Comparison of ENCODE assay signal across 9 mouse cellular contexts in the genomic region with DNA sequence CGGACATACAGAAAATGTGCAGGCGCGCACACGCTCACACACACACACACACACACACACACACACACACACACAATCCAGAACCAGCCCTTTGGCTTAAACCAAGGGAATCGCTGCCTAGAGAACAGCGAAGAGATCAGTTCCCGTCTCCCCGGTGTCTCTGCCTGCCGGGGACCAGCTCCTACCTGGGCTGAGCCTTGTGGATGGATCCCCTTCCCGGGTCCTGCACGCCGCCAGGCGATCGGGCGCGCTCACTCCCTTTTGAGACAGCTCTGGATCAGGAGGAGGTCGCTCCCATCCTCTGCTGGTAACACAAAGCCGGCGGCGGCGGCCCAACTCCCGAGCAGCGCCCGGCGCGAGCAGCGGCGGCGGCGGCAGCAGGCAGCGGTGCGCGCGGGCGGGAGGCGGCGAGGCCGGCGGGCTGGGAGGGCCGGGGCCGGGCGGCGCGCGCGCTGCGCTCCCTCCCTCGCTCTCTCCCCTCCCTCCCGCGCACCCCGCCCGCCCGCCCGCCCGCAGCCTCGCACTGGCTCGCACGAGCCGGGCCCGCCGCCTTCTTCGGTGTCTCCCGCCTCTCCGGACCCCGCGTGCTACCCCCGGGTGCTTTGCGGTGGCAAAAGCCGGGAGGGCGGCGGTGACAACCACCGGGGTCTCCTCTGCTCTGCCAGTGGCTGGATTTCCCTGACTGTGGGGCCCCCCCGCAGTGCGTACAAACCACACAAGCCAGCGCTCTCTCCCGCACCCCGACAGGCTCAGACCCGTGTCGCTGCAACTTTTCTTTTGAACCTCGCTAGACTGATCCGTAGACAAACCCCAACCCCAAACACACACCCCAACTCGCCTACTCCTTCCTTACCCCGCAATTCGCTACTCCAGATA.
DNase-seq lines count a peak whose midpoint lies in the region; ATAC-seq and TF ChIP-seq lines count a peak whose summit lies in the region.
"Had no signal": no experiment of that assay in that cellular context is flagged by ENCODE, and none has a peak within 500 bp of the region (broad histone marks: within the 10 kb centered on the region; RNA-seq: fewer than 3 reads in every experiment).

No protein-coding gene starts in this region.

- H3K4me1 ChIP-seq in ES-Bruce4 (ENCODE audit: control insufficient read depth, insufficient read depth, low read length): no peaks in the 10 kb centered on the region
- H3K4me1 ChIP-seq in forebrain, embryonic 15.5 days: peaks cover 33% of the 10 kb centered on the region
- H3K4me1 ChIP-seq in liver, embryonic 16.5 days (ENCODE audit: control insufficient read depth, low read depth, low read length): no peaks in the 10 kb centered on the region
- H3K4me1 ChIP-seq in neural tube, embryonic 15.5 days: peaks cover 45% of the 10 kb centered on the region

- TF ChIP-seq POLR2A in ES-Bruce4 (IDR thresholded peaks at IDR 0.05; ENCODE audit: insufficient read depth, low read length): no peak

- peak; percentile 59 for DNase-seq in cerebellum, adult 11 months
- DNase-seq in heart, postnatal 10 days: peak; percentile 70 to 72
- peak; percentile 50 to 59 for DNase-seq in layer of hippocampus, adult 18-20 months (ENCODE audit: low spot score in 2 of 2)
- DNase-seq in urinary bladder, adult 2 months (ENCODE audit: low spot score): peak; percentile 64

- ATAC-seq in forebrain, embryonic 15.5 days (replicated peaks): peak; percentile 81
- ATAC-seq in liver, embryonic 16.5 days (ENCODE audit: low read depth): peak; percentile 65
- peak; percentile 82 for ATAC-seq in neural tube, embryonic 15.5 days (ENCODE audit: low FRiP score)
- ATAC-seq: Patski had no signal

- peak overlapping the region; percentile 96 for H3K4me3 ChIP-seq in ES-Bruce4 (ENCODE audit: low read depth, low read length)
- H3K4me3 ChIP-seq in forebrain, embryonic 15.5 days: peak overlapping the region; percentile 76
- peak overlapping the region; percentile 63 for H3K4me3 ChIP-seq in liver, embryonic 16.5 days (ENCODE audit: low read depth, low read length)
- peak overlapping the region; percentile 67 for H3K4me3 ChIP-seq in neural tube, embryonic 15.5 days (replicated peaks)

- intact Hi-C loops in heart, postnatal 10 days (cut with DNase I): loop anchor here (10.0 kb wide), 2 partner anchors 115 to 1185 kb away; no protein-coding TSS in a partner anchor

- H3K27ac ChIP-seq in ES-Bruce4 (ENCODE audit: insufficient read depth, low read length): no peak overlapping the region
- H3K27ac ChIP-seq in forebrain, embryonic 15.5 days (replicated peaks): peak overlapping the region; percentile 97
- H3K27ac ChIP-seq in liver, embryonic 16.5 days (ENCODE audit: low read length): peak overlapping the region; percentile 29; the same call in 1 of the 2 replicates
- H3K27ac ChIP-seq in neural tube, embryonic 15.5 days (replicated peaks): peak overlapping the region; percentile 98

- under 1% methylated on average over 77 of the region's 84 CpGs for WGBS in forebrain, embryonic 15.5 days
- WGBS in liver, embryonic 16.5 days (ENCODE audit: insufficient replicate concordance): under 1% methylated on average over 52 of the region's 84 CpGs
- under 1% methylated on average over 55 of the region's 84 CpGs for WGBS in neural tube, embryonic 15.5 days

- no peaks in the 10 kb centered on the region for H3K36me3 ChIP-seq in ES-Bruce4 (ENCODE audit: control insufficient read depth, insufficient read depth, low read length, poor library complexity, severe bottlenecking)
- H3K36me3 ChIP-seq in forebrain, embryonic 15.5 days: no peaks in the 10 kb centered on the region
- no peaks in the 10 kb centered on the region for H3K36me3 ChIP-seq in liver, embryonic 16.5 days (ENCODE audit: control insufficient read depth, insufficient read depth)
- no peaks in the 10 kb centered on the region for H3K36me3 ChIP-seq in neural tube, embryonic 15.5 days

- H3K9me3 ChIP-seq in ES-Bruce4 (replicated peaks; ENCODE audit: control insufficient read depth, insufficient read depth, low read length, poor library complexity, severe bottlenecking): no peaks in the 10 kb centered on the region
- no peaks in the 10 kb centered on the region for H3K9me3 ChIP-seq in forebrain, embryonic 15.5 days
- H3K9me3 ChIP-seq in liver, embryonic 16.5 days (replicated peaks; ENCODE audit: control insufficient read depth, low read length): no peaks in the 10 kb centered on the region
- no peaks in the 10 kb centered on the region for H3K9me3 ChIP-seq in neural tube, embryonic 15.5 days (replicated peaks)

- peak overlapping the region; percentile 76 for H3K9ac ChIP-seq in ES-Bruce4 (ENCODE audit: low read depth, poor library complexity, severe bottlenecking)
- peak overlapping the region; percentile 93 for H3K9ac ChIP-seq in forebrain, embryonic 15.5 days (replicated peaks)
- H3K9ac ChIP-seq in liver, embryonic 16.5 days (ENCODE audit: low read depth, low read length): peak overlapping the region; percentile 50
- H3K9ac ChIP-seq in neural tube, embryonic 15.5 days (replicated peaks): peak overlapping the region; percentile 93

- H3K27me3 ChIP-seq in ES-Bruce4 (ENCODE audit: control insufficient read depth, insufficient read depth, low read length, poor library complexity, severe bottlenecking): peaks cover 10% of the 10 kb centered on the region
- H3K27me3 ChIP-seq in forebrain, embryonic 15.5 days: peaks cover 23% of the 10 kb centered on the region
- peaks cover 31% of the 10 kb centered on the region for H3K27me3 ChIP-seq in liver, embryonic 16.5 days (ENCODE audit: control insufficient read depth, insufficient read depth, low read depth, low read length)
- H3K27me3 ChIP-seq in neural tube, embryonic 15.5 days (replicated peaks): peaks cover 10% of the 10 kb centered on the region; the same call in 1 of the 2 replicates

- TF ChIP-seq CTCF in ES-Bruce4 (IDR thresholded peaks at IDR 0.05; ENCODE audit: low read depth, low read length): no peak

- no peak for TF ChIP-seq EP300 in ES-Bruce4 (IDR thresholded peaks at IDR 0.05; ENCODE audit: insufficient read depth, low read depth, low read length)

- H3K4me2 ChIP-seq in forebrain, embryonic 15.5 days (replicated peaks): peak overlapping the region; percentile 91
- H3K4me2 ChIP-seq in liver, embryonic 16.5 days (ENCODE audit: low read depth, low read length): peak overlapping the region; percentile 69
- H3K4me2 ChIP-seq in neural tube, embryonic 15.5 days: peak overlapping the region; percentile 84
